Mouse (Mus musculus) NIH3T3 (cell line): ENCODE results near the gene Tead1.

ENCODE experiments used
- DNase-seq: peaks from one replicate; pipeline ENCODE4 v3.0.0-alpha.2; 2012; ENCODE audit warnings: low read depth

Tead1 gene

GRCm38 (mm10) chr7:112679171-112679512 lies at the start of gene Tead1:
Tead1 (plus strand) TSS chr7:112679318.
- peak; percentile 96 for DNase-seq

GRCm38 (mm10) chr7:112634505-112635213 lies 44.5 kb upstream of the Tead1 start:
- DNase-seq: no peak

- DNase-seq: no peak
Observed at GRCm38 (mm10) chr7:112635936-112636335, 43.2 kb upstream of the Tead1 start.

- no peak for DNase-seq
Observed at GRCm38 (mm10) chr7:112643866-112644543, 35.1 kb upstream of the Tead1 start.

GRCm38 (mm10) chr7:112644701-112645100 lies 34.4 kb upstream of the Tead1 start:
- no peak for DNase-seq

GRCm38 (mm10) chr7:112645724-112646123 lies 33.4 kb upstream of the Tead1 start:
- DNase-seq: peak; percentile 55

GRCm38 (mm10) chr7:112647417-112647816 lies 31.7 kb upstream of the Tead1 start:
- DNase-seq: peak; percentile 30

GRCm38 (mm10) chr7:112656141-112656662 lies 22.9 kb upstream of the Tead1 start:
- DNase-seq: peak; percentile 74

- DNase-seq: no peak
Observed at GRCm38 (mm10) chr7:112658939-112659338, 20.2 kb upstream of the Tead1 start.

GRCm38 (mm10) chr7:112659816-112660215 lies 19.3 kb upstream of the Tead1 start:
- no peak for DNase-seq

GRCm38 (mm10) chr7:112660325-112660724 lies 18.8 kb upstream of the Tead1 start:
- DNase-seq: no peak

GRCm38 (mm10) chr7:112662398-112663313 lies 16.5 kb upstream of the Tead1 start:
- peak; percentile 33 for DNase-seq

GRCm38 (mm10) chr7:112663314-112663966 lies 15.7 kb upstream of the Tead1 start:
- DNase-seq: peak; percentile 82

- DNase-seq: no peak
Observed at GRCm38 (mm10) chr7:112669993-112670392, 9.1 kb upstream of the Tead1 start.

GRCm38 (mm10) chr7:112678418-112679170 lies 524 bp upstream of the Tead1 start:
- peak; percentile 85 for DNase-seq

- DNase-seq: peak; percentile 75
Observed at GRCm38 (mm10) chr7:112679513-112680245, 561 bp downstream of the Tead1 start.

- peak; percentile 71 for DNase-seq
Observed at GRCm38 (mm10) chr7:112680498-112681251, 1.6 kb downstream of the Tead1 start.

GRCm38 (mm10) chr7:112684626-112685561 lies 5.8 kb downstream of the Tead1 start:
- DNase-seq: no peak
